Mouse (Mus musculus) left cerebral cortex, postnatal 10 days (tissue): ENCODE data around the gene Prss44. TPM values are rescaled to one million over a fixed set of nuclear protein-coding genes. Genes with fewer than 3 reads are reported as not detected.

Source experiments
- DNase-seq, 2 experiments: peaks; one replicate each; pipeline ENCODE4 v3.0.0; 2021 to 2022; ENCODE audit warnings: low spot score in 2 of 2, mixed read lengths in 1 of 2; ENCODE audit errors: extremely low spot score in 1 of 2
- intact Hi-C: fragments of 180-260 bp; cut with DNase I; formaldehyde crosslinking; loops from one replicate; pipeline ENCODE4 v1.15.1; 2025
- total RNA-seq, 2 experiments: library from RNA; stranded (reverse); gene quantifications; 2 replicates each; pipeline ENCODE4 v1.2.3; 2021

Prss44 gene
- total RNA-seq, 2 experiments from 2014 or later = not detected

DNA sequence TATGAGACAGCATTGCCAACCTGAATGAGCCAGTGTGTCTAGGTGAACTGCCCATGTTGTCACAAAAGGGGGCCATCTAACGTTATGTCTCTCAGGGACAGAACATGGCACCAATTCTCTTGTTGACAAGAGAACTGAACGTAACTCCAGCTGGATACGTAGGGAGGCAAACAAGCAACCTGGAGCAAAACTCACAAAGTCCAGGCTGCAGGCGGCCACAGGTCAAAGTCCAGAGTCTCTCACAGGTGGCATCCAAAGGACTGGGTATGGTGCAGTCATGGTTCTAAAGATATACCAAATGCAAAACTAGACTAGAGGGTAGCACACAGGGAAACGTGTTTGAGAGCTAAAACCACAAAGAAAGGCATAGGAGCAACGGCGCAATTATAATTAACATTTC is 7.6 kb downstream of the Prss44 start:
- intact Hi-C loops = no loop called here
- DNase-seq = no peak

GRCm38 (mm10) chr9:110825426-110825825 is 11.6 kb downstream of the Prss44 start:
- intact Hi-C loops = no loop called here
- no peak for DNase-seq

- intact Hi-C loops = no loop called here
- DNase-seq = no peak
These were observed 12.0 kb downstream of the Prss44 start for GRCm38 (mm10) chr9:110825832-110826231.

DNA sequence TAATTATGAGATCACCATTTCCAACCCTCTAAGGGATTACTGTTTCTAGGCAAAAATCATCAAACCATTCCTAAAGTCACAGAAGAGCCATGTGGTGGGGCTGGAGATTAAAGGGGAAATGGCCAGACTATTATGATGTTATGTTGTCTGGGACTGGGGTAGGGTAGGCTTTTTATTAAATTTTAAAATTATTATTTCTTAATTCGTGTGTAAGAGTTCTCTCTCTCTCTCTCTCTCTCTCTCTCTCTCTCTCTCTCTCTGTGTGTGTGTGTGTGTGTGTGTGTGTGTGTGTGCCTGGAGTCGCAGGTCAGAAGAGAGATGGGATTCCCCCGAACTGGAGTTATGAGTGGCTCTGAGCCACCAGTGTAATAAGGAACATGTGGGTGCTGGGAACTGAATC is 12.6 kb downstream of the Prss44 start, which contains the start of gene Prss43:
Gene Prss43, plus strand, starts transcription at position 301 of the 400 bp plus-strand sequence.
- no peak for DNase-seq
- intact Hi-C loops = no loop called here

DNA sequence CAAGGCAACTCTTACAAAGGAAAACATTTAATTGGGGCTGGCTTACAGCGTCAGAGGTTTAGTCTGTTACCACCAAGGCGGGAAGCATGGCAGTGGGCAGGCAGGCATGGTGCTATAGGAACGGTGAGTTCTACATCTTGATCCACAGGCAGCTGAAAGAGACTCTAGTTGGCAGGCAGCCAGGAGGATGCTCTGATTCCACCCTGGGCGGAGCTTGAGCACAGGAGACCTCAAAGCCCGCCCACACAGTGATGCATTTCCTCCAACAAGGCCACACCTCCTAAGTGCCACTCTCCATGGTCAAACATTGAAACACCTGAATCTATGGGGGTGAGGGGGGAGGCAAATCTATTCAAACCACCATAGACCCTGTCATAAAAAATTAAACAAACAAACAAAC is 19.2 kb downstream of the Prss44 start:
- no peak for DNase-seq
- intact Hi-C loops = no loop called here

DNA sequence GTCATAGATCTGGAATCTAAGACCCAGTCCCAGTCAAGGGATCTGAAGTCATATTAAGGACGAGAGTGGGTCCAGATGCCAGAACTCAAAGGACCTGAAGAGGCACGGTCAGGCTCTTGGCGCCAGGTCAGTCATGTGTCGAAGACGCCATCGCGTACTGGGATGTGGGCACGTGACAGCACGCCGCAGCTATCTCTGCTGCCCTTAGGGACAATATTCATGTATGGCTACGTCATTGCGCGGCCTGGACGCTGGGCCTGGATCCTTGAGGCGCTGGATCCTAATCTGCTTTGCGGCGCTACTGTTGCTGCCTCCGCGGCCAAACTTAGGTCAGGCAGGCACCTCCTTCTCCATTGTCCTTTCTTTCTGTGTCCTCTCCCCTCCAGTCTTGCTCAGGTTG is 20.6 kb downstream of the Prss44 start, which contains the start of gene Prss45:
Gene Prss45, plus strand, starts transcription at position 178 of the 400 bp plus-strand sequence.
- intact Hi-C loops = no loop called here
- no peak for DNase-seq

GRCm38 (mm10) chr9:110834961-110835360 is 21.2 kb downstream of the Prss44 start:
- intact Hi-C loops = no loop called here
- DNase-seq = no peak

DNA sequence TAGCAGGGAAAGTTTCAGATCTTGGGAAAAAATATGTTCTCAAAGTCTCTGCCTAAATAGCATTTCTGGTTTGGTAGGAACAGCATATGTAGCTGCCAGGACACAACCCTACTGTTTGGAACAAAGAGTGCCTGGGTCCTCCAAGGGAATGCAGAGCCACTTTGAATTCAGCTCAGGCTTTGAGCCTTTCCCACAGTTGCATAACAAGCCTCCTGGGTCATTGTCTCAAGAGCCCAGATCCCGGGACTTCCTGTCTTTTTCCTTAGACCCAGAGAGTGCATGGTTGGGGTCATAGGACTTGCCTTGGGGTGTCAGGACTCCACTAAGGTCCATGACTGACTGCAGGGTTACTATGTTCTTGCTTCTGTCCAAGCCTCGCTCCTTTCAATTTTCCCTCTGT is 22.3 kb downstream of the Prss44 start:
- DNase-seq = peak in 1 of 2 experiments; percentile 50
- intact Hi-C loops = no loop called here

DNA sequence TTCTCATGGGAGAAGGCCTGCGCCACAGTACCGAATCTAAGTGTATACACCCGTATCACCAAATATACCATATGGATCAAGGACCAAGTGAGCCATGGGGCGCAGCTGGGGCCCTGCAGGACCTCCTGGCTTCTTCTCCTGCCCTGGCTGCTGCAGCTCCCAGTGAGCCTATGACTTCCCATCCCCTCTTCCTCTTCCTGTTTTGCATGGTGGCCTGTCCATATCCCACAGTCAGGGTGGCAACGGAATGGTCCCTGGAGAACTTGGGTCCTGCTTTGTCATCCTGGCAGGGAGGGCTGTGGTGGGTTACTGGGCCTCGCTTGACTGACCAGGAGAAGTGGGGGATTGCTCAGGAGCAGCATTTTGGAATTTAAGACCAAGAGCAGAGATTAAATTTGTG is 27.1 kb downstream of the Prss44 start:
- DNase-seq = no peak
- intact Hi-C loops = no loop called here

GRCm38 (mm10) chr9:110841438-110841837 is 27.6 kb downstream of the Prss44 start:
- intact Hi-C loops = no loop called here
- no peak for DNase-seq

- DNase-seq = no peak
- intact Hi-C loops = no loop called here
These were observed 30.4 kb downstream of the Prss44 start, which contains the start of gene Prss46 for GRCm38 (mm10) chr9:110844206-110844605. Gene Prss46, plus strand, starts transcription at chr9:110844506.

- intact Hi-C loops = no loop called here
These were observed 35.4 kb downstream of the Prss44 start for GRCm38 (mm10) chr9:110849162-110849561.

GRCm38 (mm10) chr9:110855903-110856302 is 42.1 kb downstream of the Prss44 start:
- intact Hi-C loops = no loop called here
- no peak for DNase-seq

More at GRCm38 (mm10) chr9:110849162-110849561, 35.4 kb downstream of the Prss44 start:
- DNase-seq = no peak

GRCm38 (mm10) chr9:110856920-110857319 is 43.1 kb downstream of the Prss44 start:
- peak in 1 of 2 experiments; percentile 54 for DNase-seq
- intact Hi-C loops = no loop called here

GRCm38 (mm10) chr9:110857781-110858472 is 44.1 kb downstream of the Prss44 start, which contains the start of gene Prss50:
Gene Prss50, plus strand, starts transcription at chr9:110857967.
- intact Hi-C loops = no loop called here
- DNase-seq = no peak

DNA sequence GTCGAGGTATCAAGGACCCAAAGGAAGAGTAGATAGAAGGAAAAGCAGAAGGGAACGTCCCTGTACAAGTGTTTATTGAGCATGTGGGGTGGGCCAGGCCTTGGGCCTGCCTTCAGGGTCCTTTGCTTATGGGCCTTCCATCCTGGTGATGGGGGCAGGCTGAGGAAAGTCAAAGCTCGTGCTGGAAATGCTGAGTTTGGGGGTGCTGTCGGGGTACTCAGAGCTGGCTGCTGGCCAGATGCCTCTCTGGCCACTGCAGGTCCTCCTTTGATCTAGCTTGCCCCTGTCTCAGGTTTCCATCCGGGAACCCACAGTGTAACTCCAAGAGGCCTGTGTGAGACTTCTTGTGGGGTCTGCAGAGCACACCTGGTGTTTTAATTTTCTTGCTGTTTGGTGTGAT is 44.7 kb downstream of the Prss44 start:
- no peak for DNase-seq
- intact Hi-C loops = no loop called here

DNA sequence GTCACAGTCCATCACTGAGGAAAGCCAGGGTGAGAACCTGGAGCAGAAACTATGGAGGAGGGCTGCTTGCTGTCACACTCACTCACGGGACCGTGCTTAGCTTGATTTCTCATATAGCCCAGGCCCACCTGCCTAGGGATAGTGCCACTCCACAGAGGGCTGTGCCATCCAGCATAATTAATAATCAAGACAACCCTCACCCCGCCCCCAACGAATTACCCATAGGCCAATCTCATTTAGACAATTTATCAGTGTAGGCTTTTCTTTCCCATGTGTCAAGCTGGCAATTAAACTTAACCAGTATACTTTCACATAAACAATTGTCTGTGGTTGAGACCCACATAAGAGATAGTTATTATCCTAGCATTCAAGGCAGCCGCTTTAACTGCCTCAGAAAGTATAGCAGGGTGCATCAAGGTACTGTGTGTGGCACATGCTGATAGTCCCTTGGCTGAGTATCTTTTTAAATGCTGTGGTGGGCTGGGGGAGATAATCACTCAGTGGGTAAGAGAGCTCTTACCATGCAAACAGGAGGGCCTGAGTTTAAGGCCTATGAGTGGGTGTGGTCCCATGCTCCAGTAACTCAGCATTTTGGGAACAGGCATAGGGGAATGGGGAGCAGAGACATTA is 45.3 kb downstream of the Prss44 start:
- intact Hi-C loops = no loop called here
- no peak for DNase-seq

- intact Hi-C loops = loop anchor here (5.0 kb wide), 1 partner anchor 154 kb away; no protein-coding TSS in a partner anchor
- peak in 1 of 2 experiments; percentile 44 for DNase-seq
These were observed 57.2 kb downstream of the Prss44 start for GRCm38 (mm10) chr9:110871030-110871429.
